Mouse (Mus musculus): ENCODE results near the gene Dpp4.

Dpp4 gene

GRCm38 (mm10) chr2:62357259-62357658, 54.8 kb downstream of the Dpp4 start:
- peak; percentile 45 for DNase-seq

- DNase-seq, result no peak
Observed at GRCm38 (mm10) chr2:62356606-62357005, 55.4 kb downstream of the Dpp4 start.

- DNase-seq, result no peak
Observed at GRCm38 (mm10) chr2:62355766-62356165, 56.3 kb downstream of the Dpp4 start.

- no peak for DNase-seq
Observed at GRCm38 (mm10) chr2:62352035-62352434, 60.0 kb downstream of the Dpp4 start.

GRCm38 (mm10) chr2:62347762-62348161, 64.3 kb downstream of the Dpp4 start:
- no peak for DNase-seq

- DNase-seq, result no peak
Observed at GRCm38 (mm10) chr2:62346771-62347170, 65.3 kb downstream of the Dpp4 start.

GRCm38 (mm10) chr2:62344367-62344766, 67.7 kb downstream of the Dpp4 start:
- no peak for DNase-seq

- peak; percentile 60 for DNase-seq
Observed at GRCm38 (mm10) chr2:62341734-62342128, 70.3 kb downstream of the Dpp4 start.

GRCm38 (mm10) chr2:62341061-62341733, 70.8 kb downstream of the Dpp4 start:
- DNase-seq, result no peak

GRCm38 (mm10) chr2:62339222-62339944, 72.6 kb downstream of the Dpp4 start:
- DNase-seq, result no peak

GRCm38 (mm10) chr2:62337086-62337485, 74.9 kb downstream of the Dpp4 start:
- no peak for DNase-seq

- no peak for DNase-seq
Observed at GRCm38 (mm10) chr2:62334397-62335243, 77.4 kb downstream of the Dpp4 start.

- DNase-seq, result no peak
Observed at GRCm38 (mm10) chr2:62332465-62332864, 79.6 kb downstream of the Dpp4 start.

- DNase-seq, result no peak
Observed at GRCm38 (mm10) chr2:62331913-62332312, 80.1 kb downstream of the Dpp4 start.

GRCm38 (mm10) chr2:62325388-62325787, 86.6 kb downstream of the Dpp4 start:
- DNase-seq, result no peak

GRCm38 (mm10) chr2:62323078-62323637, 88.9 kb downstream of the Dpp4 start:
- DNase-seq, result peak; percentile 53

GRCm38 (mm10) chr2:62319489-62319888, 92.5 kb downstream of the Dpp4 start:
- no peak for DNase-seq

GRCm38 (mm10) chr2:62316930-62317329, 95.1 kb downstream of the Dpp4 start:
- no peak for DNase-seq

GRCm38 (mm10) chr2:62307477-62307876, 104.6 kb downstream of the Dpp4 start:
- DNase-seq, result no peak

GRCm38 (mm10) chr2:62306978-62307377, 105.1 kb downstream of the Dpp4 start:
- DNase-seq, result peak; percentile 23

GRCm38 (mm10) chr2:62301716-62302115, 110.3 kb downstream of the Dpp4 start:
- DNase-seq, result peak; percentile 71

- DNase-seq, result no peak
Observed at GRCm38 (mm10) chr2:62293846-62294245, 118.2 kb downstream of the Dpp4 start.

- DNase-seq, result no peak
Observed at GRCm38 (mm10) chr2:62287532-62287931, 124.5 kb downstream of the Dpp4 start.
